Mouse (Mus musculus): Measurements from ENCODE around the gene Spr. TPM values are rescaled to one million over a fixed set of nuclear protein-coding genes. Genes with fewer than 3 reads are reported as not detected.

The Spr gene
- polyA plus RNA-seq, 1 experiment from 2014 or later: 61.8 TPM

DNA sequence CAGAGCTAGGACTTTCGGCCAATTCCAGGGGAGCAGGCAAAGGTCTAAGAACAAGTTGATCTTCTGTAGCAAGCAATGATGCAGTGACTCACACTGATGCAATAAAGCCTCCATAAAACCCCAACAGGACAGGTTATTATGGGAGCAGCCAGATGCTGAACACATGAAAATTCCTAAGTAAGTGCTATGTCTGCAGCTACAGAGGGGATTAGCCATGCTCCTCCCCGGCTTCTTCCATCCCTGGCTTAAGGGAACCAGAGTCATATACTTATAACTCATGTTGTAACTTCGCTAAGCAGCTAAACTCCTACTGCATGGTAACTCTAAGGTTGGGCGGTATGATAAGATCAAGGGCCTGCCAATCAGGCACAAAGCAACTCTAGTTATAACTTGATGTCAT, 50.1 kb downstream of the Spr start:
- Histone ChIP-seq H3K4me2 (ENCODE audit: low read depth, low read length) (no peak overlapping the region), H3K4me1 (ENCODE audit: control insufficient read depth, insufficient read depth, low read length) (no peaks in the 10 kb centered on the region), H3K36me3 (ENCODE audit: control insufficient read depth, insufficient read depth) (no peaks in the 10 kb centered on the region), H3K9ac (ENCODE audit: low read length) (no peak overlapping the region), H3K4me3 (ENCODE audit: low read length) (no peak overlapping the region), H3K27ac (ENCODE audit: low read length) (no peak overlapping the region), H3K9me3 (replicated peaks; ENCODE audit: control insufficient read depth, low read length) (no peaks in the 10 kb centered on the region), H3K27me3 (ENCODE audit: control insufficient read depth, insufficient read depth, low read length) (no peaks in the 10 kb centered on the region)
- ATAC-seq (replicated peaks; ENCODE audit: extremely low read depth, insufficient read depth, low FRiP score): no peak
- WGBS: 72% methylated on average over 4 of the region's 4 CpGs

DNA sequence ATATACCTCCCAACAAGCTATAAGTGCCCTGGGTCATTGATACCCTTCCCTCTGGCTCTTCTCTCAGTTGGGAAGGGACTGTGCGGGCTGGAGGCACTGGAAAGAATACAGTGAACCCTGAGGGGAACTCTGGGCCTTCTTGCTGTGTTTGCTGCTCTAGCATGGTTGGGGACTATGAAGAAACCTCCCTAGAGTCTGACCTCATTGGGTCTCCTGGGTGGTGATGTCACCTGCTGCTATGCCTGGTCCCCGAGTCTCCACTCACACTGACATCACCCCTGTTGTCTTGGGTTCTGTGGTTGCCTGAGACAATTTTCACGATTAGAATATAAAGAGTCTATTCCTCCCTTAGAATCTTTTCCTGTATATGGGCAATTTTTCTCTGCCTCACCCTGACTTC, 50.9 kb downstream of the Spr start:
- H3K27ac ChIP-seq (ENCODE audit: low read length): no peak overlapping the region
- no peak overlapping the region for H3K4me2 ChIP-seq (ENCODE audit: low read depth, low read length)
- no peak overlapping the region for H3K9ac ChIP-seq (ENCODE audit: low read length)
- ATAC-seq (replicated peaks; ENCODE audit: extremely low read depth, insufficient read depth, low FRiP score): no peak
- H3K27me3 ChIP-seq (ENCODE audit: control insufficient read depth, insufficient read depth, low read length): no peaks in the 10 kb centered on the region
- no peaks in the 10 kb centered on the region for H3K36me3 ChIP-seq (ENCODE audit: control insufficient read depth, insufficient read depth)
- H3K4me1 ChIP-seq (ENCODE audit: control insufficient read depth, insufficient read depth, low read length): no peaks in the 10 kb centered on the region
- WGBS: 45% methylated on average over 3 of the region's 3 CpGs
- H3K9me3 ChIP-seq (replicated peaks; ENCODE audit: control insufficient read depth, low read length): no peaks in the 10 kb centered on the region
- H3K4me3 ChIP-seq (ENCODE audit: low read length): no peak overlapping the region

Other genes with a start within 250 kb of the Spr start
- gene Exoc6b, start 68.3 kb downstream of the Spr start, polyA plus RNA-seq (2015; fragmentation: Nextera tagmentation; extraction: Ambion mirVana): 16.2 and 17.6 TPM in 2 replicates
- gene Emx1, start 49.7 kb upstream of the Spr start, polyA plus RNA-seq (2015; fragmentation: Nextera tagmentation; extraction: Ambion mirVana): not detected in 2 replicates
- gene Sfxn5, start 195.7 kb upstream of the Spr start, polyA plus RNA-seq (2015; fragmentation: Nextera tagmentation; extraction: Ambion mirVana): 3.2 and 4.9 TPM in 2 replicates
- gene Rab11fip5, start 236.9 kb upstream of the Spr start, polyA plus RNA-seq (2015; fragmentation: Nextera tagmentation; extraction: Ambion mirVana): 42.1 and 51.9 TPM in 2 replicates

Data from heart, embryonic 16.5 days (tissue).